Mouse (Mus musculus) forebrain, embryonic 11.5 days (tissue): Measurements from ENCODE around the gene Lgsn. TPM values are rescaled to one million over a fixed set of nuclear protein-coding genes. Genes with fewer than 3 reads are reported as not detected.

ENCODE experiments used
- ATAC-seq: fragments of 200-750 bp; cut with Nextera tagmentation; replicated peaks from 2 replicates; pipeline ENCODE4 v1.8.0; 2017; ENCODE audit warnings: moderate TSS enrichment; ENCODE audit not compliant: low FRiP score
- DNase-seq: peaks from one replicate; pipeline ENCODE4 v3.0.0-alpha.2; 2017; ENCODE audit warnings: low spot score
- H3K27ac ChIP-seq: fragments of 300-500 bp; sonication (generic); 2 replicates; pipeline ENCODE4 v1.5.1; 2014; ENCODE audit warnings: low read depth, low read length
- H3K27me3 ChIP-seq: fragments of 300-500 bp; sonication (generic); 2 replicates; pipeline ENCODE4 v1.6.1; 2014; ENCODE audit warnings: mild to moderate bottlenecking, low read length, mixed read lengths; ENCODE audit not compliant: control insufficient read depth, insufficient read depth
- H3K36me3 ChIP-seq: fragments of 300-500 bp; sonication (generic); 2 replicates; pipeline ENCODE4 v1.6.1; 2014; ENCODE audit warnings: mild to moderate bottlenecking, low read length, moderate library complexity, mixed read lengths; ENCODE audit not compliant: control insufficient read depth, insufficient read depth
- H3K4me1 ChIP-seq: fragments of 300-500 bp; sonication (generic); replicated peaks from 2 replicates; pipeline ENCODE4 v1.6.1; 2014; ENCODE audit warnings: low read length, mixed read lengths; ENCODE audit not compliant: control insufficient read depth, insufficient read depth
- H3K4me2 ChIP-seq: fragments of 300-500 bp; sonication (generic); 2 replicates; pipeline ENCODE4 v1.6.1; 2014; ENCODE audit warnings: low read depth, mild to moderate bottlenecking, low read length, moderate library complexity, mixed read lengths; ENCODE audit not compliant: severe bottlenecking
- H3K4me3 ChIP-seq: fragments of 300-500 bp; sonication (generic); 2 replicates; pipeline ENCODE4 v1.5.1; 2014; ENCODE audit warnings: low read depth, low read length
- H3K9ac ChIP-seq: fragments of 300-500 bp; sonication (generic); 2 replicates; pipeline ENCODE4 v1.6.1; 2014; ENCODE audit warnings: low read length
- H3K9me3 ChIP-seq: fragments of 300-500 bp; sonication (generic); 2 replicates; pipeline ENCODE4 v1.6.1; 2016; ENCODE audit warnings: low read length, mixed read lengths; ENCODE audit not compliant: control insufficient read depth
- WGBS: fragments of 180-500 bp; shearing (Covaris S2); extraction: QIAGEN DNeasy Blood & Tissue Kit; methylation state at CpG from one replicate; pipeline ENCODE4 v1.1.7; 2014; 5-methylcytosine and 5-hydroxymethylcytosine counted together
- polyA plus RNA-seq: library from polyadenylated mRNA; unstranded; fragments of >200 nt; fragmentation: Nextera tagmentation; extraction: Ambion mirVana; gene quantifications from 2 replicates; pipeline ENCODE4 v1.2.1, GENCODE M21; 2014

The Lgsn gene
- polyA plus RNA-seq, 1 experiment from 2014 or later, result not detected

- no peaks in the 10 kb centered on the region for H3K4me1 ChIP-seq
- ATAC-seq, result no peak
- H3K9me3 ChIP-seq, result no peaks in the 10 kb centered on the region
- H3K4me3 ChIP-seq, result no peak overlapping the region
- no peaks in the 10 kb centered on the region for H3K27me3 ChIP-seq
- no peak overlapping the region for H3K9ac ChIP-seq
- 91% methylated on average over 2 of the region's 2 CpGs for WGBS
- no peak overlapping the region for H3K27ac ChIP-seq
- DNase-seq, result no peak
- no peaks in the 10 kb centered on the region for H3K36me3 ChIP-seq
- no peak overlapping the region for H3K4me2 ChIP-seq
Measured at GRCm38 (mm10) chr1:31156185-31156584, 20.0 kb upstream of the Lgsn start.

- ATAC-seq, result no peak
- Histone ChIP-seq H3K4me3 (no peak overlapping the region), H3K36me3 (no peaks in the 10 kb centered on the region), H3K27me3 (no peaks in the 10 kb centered on the region), H3K9me3 (no peaks in the 10 kb centered on the region), H3K4me1 (no peaks in the 10 kb centered on the region), H3K27ac (no peak overlapping the region), H3K9ac (no peak overlapping the region), H3K4me2 (no peak overlapping the region)
- no peak for DNase-seq
- WGBS, result 88% methylated on average over 2 of the region's 2 CpGs
Measured at GRCm38 (mm10) chr1:31156884-31157283, 19.3 kb upstream of the Lgsn start.

- Histone ChIP-seq H3K27ac (no peak overlapping the region), H3K9me3 (no peaks in the 10 kb centered on the region), H3K4me2 (no peak overlapping the region), H3K36me3 (no peaks in the 10 kb centered on the region), H3K27me3 (no peaks in the 10 kb centered on the region), H3K4me1 (no peaks in the 10 kb centered on the region), H3K9ac (no peak overlapping the region), H3K4me3 (no peak overlapping the region)
- ATAC-seq (no peak), DNase-seq (no peak)
- WGBS, result 85% methylated on average over 18 of the region's 18 CpGs
Measured at GRCm38 (mm10) chr1:31164527-31165189, 11.5 kb upstream of the Lgsn start.

- Histone ChIP-seq H3K4me2 (no peak overlapping the region), H3K9me3 (no peaks in the 10 kb centered on the region), H3K9ac (no peak overlapping the region), H3K27ac (no peak overlapping the region), H3K4me3 (no peak overlapping the region), H3K36me3 (no peaks in the 10 kb centered on the region), H3K27me3 (no peaks in the 10 kb centered on the region), H3K4me1 (no peaks in the 10 kb centered on the region)
- 88% methylated on average over 7 of the region's 7 CpGs for whole genome bisulfite sequencing
- DNase-seq (no peak), ATAC-seq (no peak)
Measured at GRCm38 (mm10) chr1:31165326-31166121, 10.7 kb upstream of the Lgsn start.

GRCm38 (mm10) chr1:31175401-31175800 is 800 bp upstream of the Lgsn start:
- no peak overlapping the region for H3K4me2 ChIP-seq
- no peaks in the 10 kb centered on the region for H3K36me3 ChIP-seq
- no peaks in the 10 kb centered on the region for H3K9me3 ChIP-seq
- H3K27me3 ChIP-seq, result no peaks in the 10 kb centered on the region
- H3K9ac ChIP-seq, result no peak overlapping the region
- 78% methylated on average over 3 of the region's 3 CpGs for WGBS
- DNase-seq, result no peak
- H3K4me1 ChIP-seq, result no peaks in the 10 kb centered on the region
- no peak for ATAC-seq
- no peak overlapping the region for H3K27ac ChIP-seq
- H3K4me3 ChIP-seq, result no peak overlapping the region

GRCm38 (mm10) chr1:31178264-31178663 is 2.1 kb downstream of the Lgsn start:
- H3K9ac ChIP-seq, result no peak overlapping the region
- no peaks in the 10 kb centered on the region for H3K36me3 ChIP-seq
- H3K4me2 ChIP-seq, result no peak overlapping the region
- H3K27me3 ChIP-seq, result no peaks in the 10 kb centered on the region
- ATAC-seq, result no peak
- H3K4me3 ChIP-seq, result no peak overlapping the region
- no peaks in the 10 kb centered on the region for H3K9me3 ChIP-seq
- no peak overlapping the region for H3K27ac ChIP-seq
- WGBS, result 54% methylated on average over 1 of the region's 1 CpGs
- no peaks in the 10 kb centered on the region for H3K4me1 ChIP-seq
- DNase-seq, result no peak

- Histone ChIP-seq H3K4me3 (no peak overlapping the region), H3K36me3 (no peaks in the 10 kb centered on the region), H3K9me3 (no peaks in the 10 kb centered on the region), H3K4me2 (no peak overlapping the region), H3K27ac (no peak overlapping the region), H3K4me1 (no peaks in the 10 kb centered on the region), H3K27me3 (no peaks in the 10 kb centered on the region), H3K9ac (no peak overlapping the region)
- DNase-seq (no peak), ATAC-seq (no peak)
- WGBS, result 84% methylated on average over 10 of the region's 10 CpGs
Measured at GRCm38 (mm10) chr1:31190237-31190866, 14.2 kb downstream of the Lgsn start.

GRCm38 (mm10) chr1:31195633-31196032 is 19.4 kb downstream of the Lgsn start:
- Histone ChIP-seq H3K4me2 (no peak overlapping the region), H3K9me3 (no peaks in the 10 kb centered on the region), H3K9ac (no peak overlapping the region), H3K36me3 (no peaks in the 10 kb centered on the region), H3K4me3 (no peak overlapping the region), H3K4me1 (no peaks in the 10 kb centered on the region), H3K27me3 (no peaks in the 10 kb centered on the region), H3K27ac (no peak overlapping the region)
- DNase-seq (no peak), ATAC-seq (no peak)
- WGBS, result 92% methylated on average over 1 of the region's 1 CpGs
